Mouse (Mus musculus) B cell, adult 67 days (primary cell): ENCODE data around the gene Vmn1r188. TPM values are rescaled to one million over a fixed set of nuclear protein-coding genes. Genes with fewer than 3 reads are reported as not detected.

Experiments
- total RNA-seq, 2 experiments: library from RNA; stranded (reverse); gene quantifications; 4 replicates each; pipeline ENCODE4 v1.2.4; 2023

The Vmn1r188 gene
- not detected for total RNA-seq

GRCm38 (mm10) chr13:22084140-22084539 is at the start of gene Vmn1r188:
Gene Vmn1r188, plus strand, starts transcription at chr13:22084440.

GRCm38 (mm10) chr13:22035267-22036148 is 48.7 kb upstream of the Vmn1r188 start, which contains the start of the genes Hist1h2ah and Hist1h2bk:
Gene Hist1h2ah, minus strand, starts transcription at chr13:22035568.
Gene Hist1h2bk, plus strand, starts transcription at chr13:22035870.

GRCm38 (mm10) chr13:22041142-22041536 is 43.1 kb upstream of the Vmn1r188 start, which contains the start of gene Hist1h4i:
Gene Hist1h4i, minus strand, starts transcription at chr13:22041362.

GRCm38 (mm10) chr13:22042568-22043502 is 41.4 kb upstream of the Vmn1r188 start, which contains the start of the genes Hist1h2ag and Hist1h2bj:
Gene Hist1h2ag, minus strand, starts transcription at chr13:22042944.
Gene Hist1h2bj, plus strand, starts transcription at chr13:22043214.

GRCm38 (mm10) chr13:22105724-22106123 is 21.5 kb downstream of the Vmn1r188 start, which contains the start of gene Vmn1r189:
Gene Vmn1r189, minus strand, starts transcription at chr13:22105824.

Other genes with a start within 250 kb of the Vmn1r188 start
- 1 to 10 TPM; 1.5 to 2.3 TPM for gene Zfp184, start 139.3 kb upstream of the Vmn1r188 start, total RNA-seq
- not detected for gene Pom121l2, start 103.2 kb upstream of the Vmn1r188 start, total RNA-seq
- under 1 TPM in 1 of 2 experiments, not detected in 1; 0.70 TPM for gene Prss16, start 74.7 kb upstream of the Vmn1r188 start, total RNA-seq
- 10 to 100 TPM; 49.1 to 92.2 TPM for gene Hist1h2ah, start 48.9 kb upstream of the Vmn1r188 start, total RNA-seq
- gene Hist1h2bk, start 48.6 kb upstream of the Vmn1r188 start, total RNA-seq, result 10 to 100 TPM; 50.9 to 62.1 TPM
- gene Hist1h4i, start 43.1 kb upstream of the Vmn1r188 start, total RNA-seq, result 100 to 1,000 TPM; 118 to 131 TPM
- gene Hist1h2ag, start 41.5 kb upstream of the Vmn1r188 start, total RNA-seq, result 10 to 100 TPM; 70.3 to 95.1 TPM
- 100 to 1,000 TPM in 1 of 2 experiments, 10 to 100 TPM in 1; 96.7 to 143 TPM for gene Hist1h2bj, start 41.2 kb upstream of the Vmn1r188 start, total RNA-seq
- not detected for gene Vmn1r189, start 21.4 kb downstream of the Vmn1r188 start, total RNA-seq
- gene Vmn1r191, start 99.5 kb downstream of the Vmn1r188 start, total RNA-seq, result not detected
- gene Vmn1r192, start 106.7 kb downstream of the Vmn1r188 start, total RNA-seq, result not detected
- gene Vmn1r193, start 138.7 kb downstream of the Vmn1r188 start, total RNA-seq, result not detected
- gene Vmn1r194, start 159.8 kb downstream of the Vmn1r188 start, total RNA-seq, result not detected
- not detected for gene Vmn1r195, start 186.1 kb downstream of the Vmn1r188 start, total RNA-seq
- not detected for gene Vmn1r196, start 205.5 kb downstream of the Vmn1r188 start, total RNA-seq
- not detected for gene Vmn1r197, start 240.1 kb downstream of the Vmn1r188 start, total RNA-seq